Mouse (Mus musculus) C2C12 (cell line): ENCODE results near the gene Piwil4. TPM values are rescaled to one million over a fixed set of nuclear protein-coding genes. Genes with fewer than 3 reads are reported as not detected.

Experiments used
- H3K27me3 ChIP-seq: one replicate; pipeline ENCODE4 v1.6.1; 2011; ENCODE audit not compliant: control insufficient read depth, insufficient read depth, insufficient read length
- H3K36me3 ChIP-seq: one replicate; pipeline ENCODE4 v1.6.1; 2011; ENCODE audit not compliant: control insufficient read depth, insufficient read depth
- H3K4me3 ChIP-seq: one replicate; pipeline ENCODE4 v1.5.1; 2011; ENCODE audit warnings: mild to moderate bottlenecking, control low read depth; ENCODE audit not compliant: poor library complexity, insufficient read depth, severe bottlenecking
- H3K79me2 ChIP-seq: one replicate; pipeline ENCODE4 v1.6.1; 2011; ENCODE audit not compliant: control insufficient read depth, insufficient read depth
- H3K79me3 ChIP-seq: one replicate; pipeline ENCODE4 v1.6.1; 2011; ENCODE audit warnings: low read depth, control low read depth
- H3ac ChIP-seq: one replicate; pipeline ENCODE3; 2011; ENCODE audit warnings: low read depth; ENCODE audit not compliant: control insufficient read depth, insufficient read length
- CEBPB ChIP-seq: IDR thresholded peaks from one replicate; pipeline ENCODE4 v1.6.1; 2011; ENCODE audit warnings: low read depth, mild to moderate bottlenecking, control low read depth, moderate library complexity
- CTCF ChIP-seq: IDR thresholded peaks from one replicate; pipeline ENCODE4 v1.5.1; 2011; ENCODE audit not compliant: control insufficient read depth, insufficient read depth, insufficient read length
- FOSL1 ChIP-seq: IDR thresholded peaks from one replicate; pipeline ENCODE4 v1.8.0; 2011; ENCODE audit warnings: mild to moderate bottlenecking, low read length; ENCODE audit not compliant: poor library complexity, insufficient read depth, severe bottlenecking
- MAX ChIP-seq: IDR thresholded peaks from one replicate; pipeline ENCODE4 v1.6.1; 2011; ENCODE audit warnings: mild to moderate bottlenecking, control low read depth
- MYOD1 ChIP-seq: IDR thresholded peaks from one replicate; pipeline ENCODE4 v1.6.1; 2011; ENCODE audit warnings: low read depth; ENCODE audit not compliant: control insufficient read depth, insufficient read length
- MYOG ChIP-seq: IDR thresholded peaks from one replicate; pipeline ENCODE4 v1.6.1; 2011; ENCODE audit not compliant: control insufficient read depth, insufficient read length; ENCODE audit errors: extremely low read depth
- USF1 ChIP-seq: IDR thresholded peaks from one replicate; pipeline ENCODE4 v1.6.1; 2011; ENCODE audit warnings: low read depth, mild to moderate bottlenecking, control low read depth, moderate library complexity
- polyA plus RNA-seq: library from polyadenylated mRNA; unstranded; fragments of >200 nt; fragmentation: generic; extraction: Trizol; gene quantifications from one replicate; pipeline ENCODE4 v1.2.1, GENCODE M21; 2012; ENCODE audit warnings: missing spikeins

Piwil4 gene
- polyA plus RNA-seq, 1 experiment: 0.23 TPM

GRCm38 (mm10) chr9:14754469-14754868, 13.9 kb upstream of the Piwil4 start:
- H3K36me3 ChIP-seq: peaks cover 7% of the 10 kb centered on the region
- no peaks in the 10 kb centered on the region for H3K27me3 ChIP-seq
- TF ChIP-seq FOSL1 (no peak), USF1 (no peak), CTCF (no peak), MYOD1 (no peak), MAX (no peak)
- no peaks in the 10 kb centered on the region for H3K79me3 ChIP-seq
- no peak overlapping the region for H3K4me3 ChIP-seq
- H3K79me2 ChIP-seq: no peaks in the 10 kb centered on the region
- no peak overlapping the region for H3ac ChIP-seq

- H3K79me2 ChIP-seq: no peaks in the 10 kb centered on the region
- H3K79me3 ChIP-seq: no peaks in the 10 kb centered on the region
- H3K4me3 ChIP-seq: no peak overlapping the region
- TF ChIP-seq MYOG (no peak), MAX (no peak), MYOD1 (no peak), CTCF (no peak), CEBPB (no peak), USF1 (no peak)
- peaks cover 7% of the 10 kb centered on the region for H3K36me3 ChIP-seq
- no peaks in the 10 kb centered on the region for H3K27me3 ChIP-seq
- H3ac ChIP-seq: no peak overlapping the region
Measured at GRCm38 (mm10) chr9:14753947-14754346, 13.4 kb upstream of the Piwil4 start.

- TF ChIP-seq MYOG: no peak
- TF ChIP-seq FOSL1: no peak
- TF ChIP-seq MYOD1: no peak
- TF ChIP-seq USF1: no peak
- TF ChIP-seq CEBPB: no peak
- no peak for TF ChIP-seq CTCF
- no peak for TF ChIP-seq MAX
- H3ac ChIP-seq: peak within 1 kb of the TSS; percentile 42
- H3K4me3 ChIP-seq: no peak within 1 kb of the TSS
- peaks cover 2% of the 10 kb centered on the region for H3K36me3 ChIP-seq
- H3K79me3 ChIP-seq: no peaks in the 10 kb centered on the region
- H3K79me2 ChIP-seq: no peaks in the 10 kb centered on the region
- H3K27me3 ChIP-seq: no peaks in the 10 kb centered on the region
Measured at GRCm38 (mm10) chr9:14752001-14752522, 11.5 kb upstream of the Piwil4 start, which contains the start of gene Fut4. Fut4 (minus strand) TSS chr9:14752393.

- Histone ChIP-seq H3K4me3 (no peak overlapping the region), H3K79me3 (no peaks in the 10 kb centered on the region), H3ac (peak overlapping the region; percentile 16), H3K27me3 (no peaks in the 10 kb centered on the region), H3K79me2 (no peaks in the 10 kb centered on the region), H3K36me3 (no peaks in the 10 kb centered on the region)
- TF ChIP-seq MAX (no peak), CTCF (no peak), CEBPB (no peak)
Measured at GRCm38 (mm10) chr9:14751503-14752000, 11.0 kb upstream of the Piwil4 start.

GRCm38 (mm10) chr9:14750901-14751502, 10.5 kb upstream of the Piwil4 start:
- Histone ChIP-seq H3ac (peak overlapping the region; percentile 18), H3K79me2 (no peaks in the 10 kb centered on the region), H3K27me3 (no peaks in the 10 kb centered on the region), H3K4me3 (no peak overlapping the region), H3K79me3 (no peaks in the 10 kb centered on the region), H3K36me3 (no peaks in the 10 kb centered on the region)
- TF ChIP-seq MAX (no peak), CTCF (no peak), FOSL1 (no peak), USF1 (no peak)

- H3K4me3 ChIP-seq: no peak overlapping the region
- no peak overlapping the region for H3ac ChIP-seq
- no peaks in the 10 kb centered on the region for H3K79me2 ChIP-seq
- H3K79me3 ChIP-seq: no peaks in the 10 kb centered on the region
- TF ChIP-seq MAX (no peak), FOSL1 (no peak), MYOD1 (no peak), CTCF (no peak), MYOG (no peak), USF1 (no peak), CEBPB (no peak)
- H3K36me3 ChIP-seq: no peaks in the 10 kb centered on the region
- H3K27me3 ChIP-seq: no peaks in the 10 kb centered on the region
Measured at GRCm38 (mm10) chr9:14739498-14740150, 909 bp downstream of the Piwil4 start.
